Mouse (Mus musculus) limb, embryonic 14.5 days (tissue): ENCODE data around the gene Atpif1. TPM values are rescaled to one million over a fixed set of nuclear protein-coding genes. Genes with fewer than 3 reads are reported as not detected.

ENCODE experiments used
- ATAC-seq: fragments of 200-750 bp; cut with Nextera tagmentation; 2 replicates; pipeline ENCODE4 v1.8.0; 2017; ENCODE audit warnings: low read depth, moderate number of reproducible peaks, moderate TSS enrichment; ENCODE audit not compliant: low FRiP score
- DNase-seq: peaks from one replicate; pipeline ENCODE4 v3.0.0-alpha.2; 2015; ENCODE audit warnings: low spot score
- H3K27ac ChIP-seq: fragments of 300-500 bp; sonication (generic); replicated peaks from 2 replicates; pipeline ENCODE4 v1.5.1; 2014; ENCODE audit warnings: low read depth, mild to moderate bottlenecking, low read length, moderate library complexity, mixed read lengths
- H3K27me3 ChIP-seq: fragments of 300-500 bp; sonication (generic); 2 replicates; pipeline ENCODE4 v1.6.1; 2014; ENCODE audit warnings: low read length, mixed read lengths; ENCODE audit not compliant: control insufficient read depth, insufficient read depth
- H3K36me3 ChIP-seq: fragments of 300-500 bp; sonication (generic); 2 replicates; pipeline ENCODE4 v1.6.1; 2014; ENCODE audit warnings: mild to moderate bottlenecking, low read length, moderate library complexity, mixed read lengths; ENCODE audit not compliant: control insufficient read depth, insufficient read depth
- H3K4me1 ChIP-seq: fragments of 300-500 bp; sonication (generic); 2 replicates; pipeline ENCODE4 v1.6.1; 2014; ENCODE audit warnings: antibody characterized with exemption, low read length, mixed read lengths; ENCODE audit not compliant: control insufficient read depth, insufficient read depth
- H3K4me2 ChIP-seq: fragments of 300-500 bp; sonication (generic); replicated peaks from 2 replicates; pipeline ENCODE4 v1.6.1; 2014; ENCODE audit warnings: low read depth, mild to moderate bottlenecking, low read length, moderate library complexity; ENCODE audit not compliant: severe bottlenecking
- H3K4me3 ChIP-seq: fragments of 300-500 bp; sonication (generic); replicated peaks from 2 replicates; pipeline ENCODE4 v1.5.1; 2014; ENCODE audit warnings: low read length
- H3K9ac ChIP-seq: fragments of 300-500 bp; sonication (generic); 2 replicates; pipeline ENCODE4 v1.6.1; 2014; ENCODE audit warnings: mild to moderate bottlenecking, low read depth, low read length, moderate library complexity; ENCODE audit not compliant: severe bottlenecking
- H3K9me3 ChIP-seq: fragments of 300-500 bp; sonication (generic); 2 replicates; pipeline ENCODE4 v1.6.1; 2016; ENCODE audit warnings: low read length; ENCODE audit not compliant: control insufficient read depth
- POLR2A ChIP-seq: fragments of 200-500 bp; IDR thresholded peaks from 2 replicates; pipeline ENCODE4 v1.8.0; 2012; ENCODE audit warnings: inconsistent platforms, mild to moderate bottlenecking, moderate library complexity, borderline replicate concordance; ENCODE audit not compliant: insufficient read depth, insufficient read length; ENCODE audit errors: extremely low read depth
- WGBS: fragments of 180-500 bp; shearing (Covaris S2); extraction: QIAGEN DNeasy Blood & Tissue Kit; methylation state at CpG from one replicate; pipeline ENCODE4 v1.1.7; 2014; 5-methylcytosine and 5-hydroxymethylcytosine counted together
- polyA plus RNA-seq, 2 experiments: library from polyadenylated mRNA; depleted of rRNA in 1 of 2; stranded (reverse) in 1 of 2; unstranded in 1 of 2; fragments of >200 nt; fragmentation: Nextera tagmentation in 1 of 2; extraction: Ambion mirVana in 1 of 2; gene quantifications; 2 replicates each; pipeline versions ENCODE4 v1.2.1 to v1.2.3; 2012 to 2014

The Atpif1 gene
- polyA plus RNA-seq, 2 experiments: 583 to 986 TPM

DNA sequence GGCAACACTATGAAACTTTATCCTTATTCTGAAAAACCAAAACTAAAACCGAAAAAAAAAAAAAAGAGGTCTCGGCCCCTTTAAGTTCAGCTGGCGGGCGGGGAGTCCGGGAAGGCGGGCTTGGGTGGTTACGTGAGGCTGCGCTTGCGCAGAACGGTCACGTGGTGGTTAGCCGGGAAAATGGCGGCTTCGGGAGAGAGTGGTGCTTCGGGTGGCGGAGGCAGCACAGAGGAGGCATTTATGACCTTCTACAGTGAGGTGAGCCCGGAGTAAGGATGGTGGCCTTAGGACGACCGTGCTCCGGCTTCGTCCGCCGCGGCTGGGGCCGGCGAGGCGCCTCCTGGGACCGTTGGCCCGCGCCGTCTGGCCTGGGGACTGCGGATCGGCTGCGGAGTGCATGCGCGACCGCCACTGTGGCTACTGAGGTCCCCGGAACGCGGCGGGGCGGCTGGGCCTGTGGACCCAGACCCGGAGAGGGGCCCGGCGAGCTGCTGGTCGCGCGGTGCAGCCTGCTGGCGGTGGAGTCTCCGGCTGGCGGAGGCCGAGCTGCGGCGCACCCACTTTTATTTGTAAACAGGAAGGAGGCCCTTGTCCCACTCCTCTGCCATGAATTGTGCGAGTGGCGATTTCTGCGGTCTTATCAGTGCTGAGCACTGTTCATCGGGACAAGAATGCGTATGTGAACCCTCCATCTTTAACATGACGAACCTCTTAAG is 2.1 kb upstream of the Atpif1 start, which contains the start of gene Dnajc8:
Gene Dnajc8 (plus strand): TSS at position 145 of the 716 bp plus-strand sequence.
- WGBS: under 1% methylated on average over 56 of the region's 60 CpGs

DNA sequence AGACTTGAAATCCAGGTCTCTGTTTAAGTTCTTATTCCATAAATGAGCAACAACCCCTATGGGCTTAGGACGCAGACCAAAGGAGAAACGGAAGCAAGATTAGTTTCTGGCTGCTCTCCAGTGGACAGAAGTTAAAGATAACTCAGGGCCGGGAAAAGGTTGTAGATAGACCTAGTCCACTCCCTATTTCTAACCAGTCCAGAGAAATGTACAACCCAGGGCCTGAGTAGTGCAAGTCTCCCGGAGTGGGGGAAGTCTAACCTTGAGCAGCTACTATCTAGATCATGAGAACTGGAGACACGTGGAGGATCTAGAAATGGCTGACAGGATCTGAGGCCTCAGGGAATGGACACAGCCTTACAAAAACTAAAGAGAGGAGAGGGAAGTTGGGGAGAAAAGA is 963 bp downstream of the Atpif1 start:
- DNase-seq: peak; percentile 17
- Histone ChIP-seq H3K4me1 (peaks cover 11% of the 10 kb centered on the region), H3K36me3 (peaks cover 19% of the 10 kb centered on the region), H3K27me3 (no peaks in the 10 kb centered on the region), H3K9ac (peak overlapping the region; percentile 75), H3K4me2 (peak overlapping the region; percentile 76), H3K4me3 (peak overlapping the region; percentile 61), H3K9me3 (no peaks in the 10 kb centered on the region), H3K27ac (peak overlapping the region; percentile 85; the same call in 1 of the 2 replicates)
- 17% methylated on average over 5 of the region's 5 CpGs for WGBS
- TF ChIP-seq POLR2A: no peak
- no peak for ATAC-seq

More for the DNA sequence above, 2.1 kb upstream of the Atpif1 start, which contains the start of gene Dnajc8:
- Histone ChIP-seq H3K4me1 (peaks cover 11% of the 10 kb centered on the region), H3K4me3 (peak within 1 kb of the TSS; percentile 100), H3K36me3 (peaks cover 32% of the 10 kb centered on the region), H3K27me3 (no peaks in the 10 kb centered on the region), H3K4me2 (peak within 1 kb of the TSS; percentile 71), H3K27ac (peak within 1 kb of the TSS; percentile 71), H3K9ac (peak within 1 kb of the TSS; percentile 91), H3K9me3 (no peaks in the 10 kb centered on the region)
- ATAC-seq: peak; percentile 79
- TF ChIP-seq POLR2A: no peak
- DNase-seq: peak; percentile 94

DNA sequence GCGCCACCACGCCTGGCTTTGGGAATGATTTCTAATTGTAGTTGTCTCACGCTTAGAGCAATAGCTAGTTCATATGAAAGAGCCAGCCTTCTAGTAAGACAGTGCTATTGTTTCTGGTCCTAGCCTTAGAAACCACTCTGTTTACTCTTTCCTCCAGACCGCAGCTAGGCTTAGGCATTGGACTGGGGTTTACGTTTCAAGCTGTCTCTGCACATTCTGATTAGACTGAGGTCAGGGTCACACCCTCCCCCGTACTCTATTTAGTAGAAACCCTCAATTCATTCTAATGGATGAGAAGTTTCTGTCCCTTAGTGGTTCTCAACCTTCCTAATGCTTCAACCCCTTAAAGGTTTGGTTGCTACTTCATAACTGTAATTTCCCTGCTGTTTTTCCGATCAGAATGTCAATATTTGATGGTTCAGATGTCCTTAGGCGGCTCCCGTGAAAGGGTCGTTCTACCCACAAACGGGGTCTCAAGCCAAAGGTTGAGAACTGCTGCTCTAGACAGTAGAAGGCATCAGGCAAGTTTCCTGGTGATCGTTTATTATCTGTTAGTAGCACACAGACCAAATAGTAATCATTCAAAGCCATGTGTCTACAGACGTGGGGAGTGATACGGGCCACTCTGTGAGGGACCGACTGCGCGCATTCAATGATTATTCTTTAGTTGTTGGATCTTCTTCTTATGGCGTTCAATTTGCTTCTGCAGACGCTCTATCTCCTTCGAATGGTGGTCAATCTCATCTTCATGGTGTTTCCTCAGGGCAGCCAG is 3.2 kb downstream of the Atpif1 start:
- WGBS: 93% methylated on average over 20 of the region's 20 CpGs
- TF ChIP-seq POLR2A: no peak
- DNase-seq (no peak), ATAC-seq (no peak)
- no peak overlapping the region for H3K9ac ChIP-seq
- H3K9me3 ChIP-seq: no peaks in the 10 kb centered on the region
- peaks cover 16% of the 10 kb centered on the region for H3K36me3 ChIP-seq
- peaks cover 3% of the 10 kb centered on the region; the same call in 1 of the 2 replicates for H3K4me1 ChIP-seq
- H3K27me3 ChIP-seq: no peaks in the 10 kb centered on the region
- H3K4me2 ChIP-seq: no peak overlapping the region
- no peak overlapping the region for H3K4me3 ChIP-seq
- no peak overlapping the region for H3K27ac ChIP-seq

DNA sequence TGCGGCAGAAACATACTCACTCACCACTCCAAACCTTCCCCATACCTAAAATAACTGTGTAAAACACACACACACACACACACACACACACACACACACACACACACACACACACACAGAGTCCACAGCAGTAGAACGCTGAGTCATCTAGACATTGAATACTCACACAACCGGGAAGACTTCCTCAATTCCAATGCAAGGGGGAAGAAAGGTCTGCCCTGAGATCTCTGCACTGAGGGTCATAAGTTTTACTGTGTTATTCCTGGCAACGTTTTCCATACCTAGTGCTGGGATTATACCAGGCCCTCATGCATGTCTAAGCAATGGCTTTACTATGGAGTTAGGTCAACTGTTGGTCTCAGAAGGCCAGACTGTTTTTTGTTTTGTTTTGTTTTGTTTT is 4.1 kb downstream of the Atpif1 start:
- Histone ChIP-seq H3K27me3 (no peaks in the 10 kb centered on the region), H3K4me1 (peaks cover 8% of the 10 kb centered on the region), H3K9ac (no peak overlapping the region), H3K9me3 (no peaks in the 10 kb centered on the region), H3K36me3 (peaks cover 16% of the 10 kb centered on the region), H3K27ac (no peak overlapping the region), H3K4me2 (no peak overlapping the region), H3K4me3 (no peak overlapping the region)
- no peak for TF ChIP-seq POLR2A
- ATAC-seq (no peak), DNase-seq (no peak)
- 70% methylated on average over 4 of the region's 4 CpGs for WGBS

DNA sequence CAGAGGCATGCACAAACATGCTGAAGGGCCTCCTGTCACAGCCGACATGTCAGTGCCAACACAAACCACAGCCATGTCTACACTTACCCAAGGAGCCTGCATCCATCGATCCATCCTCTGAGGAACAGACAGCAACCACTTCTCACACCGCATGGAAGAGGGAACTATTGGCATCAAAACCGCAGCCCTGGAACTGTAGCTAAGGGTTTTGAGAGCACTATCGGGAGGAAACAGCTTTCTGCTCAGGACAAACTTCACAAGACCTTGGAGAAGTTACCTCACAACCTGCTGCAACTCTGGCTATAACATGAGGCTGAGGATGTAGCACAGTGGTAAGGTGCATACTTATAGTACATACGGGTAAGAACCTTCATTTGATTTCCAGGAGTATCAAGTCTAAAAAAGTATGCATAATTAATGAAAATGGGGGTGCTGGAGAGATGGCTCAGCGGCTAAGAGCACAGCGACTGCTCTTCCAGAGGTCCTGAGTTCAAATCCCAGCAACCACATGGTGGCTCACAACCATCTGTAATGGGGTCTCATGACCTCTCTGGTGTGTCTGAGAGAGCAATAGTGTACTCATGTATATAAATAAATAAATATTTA is 5.4 kb downstream of the Atpif1 start:
- Histone ChIP-seq H3K4me3 (no peak overlapping the region), H3K36me3 (peaks cover 16% of the 10 kb centered on the region), H3K9ac (no peak overlapping the region), H3K27ac (no peak overlapping the region), H3K9me3 (no peaks in the 10 kb centered on the region), H3K4me1 (peaks cover 9% of the 10 kb centered on the region), H3K27me3 (no peaks in the 10 kb centered on the region), H3K4me2 (no peak overlapping the region)
- DNase-seq (no peak), ATAC-seq (no peak)
- WGBS: 89% methylated on average over 8 of the region's 8 CpGs
- no peak for TF ChIP-seq POLR2A
